Mouse (Mus musculus) left cerebral cortex, adult 11 months (tissue): ENCODE measurements around the gene Ttyh3.
A peak's percentile ranks its signal among the peaks of the same experiment; 100 is the strongest.
"Not testable (repeated sequence)": the region's sequence is repeated elsewhere in the genome, so short reads cannot be mapped to it uniquely, and the experiment has no call there.

Experiments used
- DNase-seq: peaks from one replicate; pipeline ENCODE4 v3.0.0; 2022; ENCODE audit warnings: low spot score

Ttyh3 gene

DNA sequence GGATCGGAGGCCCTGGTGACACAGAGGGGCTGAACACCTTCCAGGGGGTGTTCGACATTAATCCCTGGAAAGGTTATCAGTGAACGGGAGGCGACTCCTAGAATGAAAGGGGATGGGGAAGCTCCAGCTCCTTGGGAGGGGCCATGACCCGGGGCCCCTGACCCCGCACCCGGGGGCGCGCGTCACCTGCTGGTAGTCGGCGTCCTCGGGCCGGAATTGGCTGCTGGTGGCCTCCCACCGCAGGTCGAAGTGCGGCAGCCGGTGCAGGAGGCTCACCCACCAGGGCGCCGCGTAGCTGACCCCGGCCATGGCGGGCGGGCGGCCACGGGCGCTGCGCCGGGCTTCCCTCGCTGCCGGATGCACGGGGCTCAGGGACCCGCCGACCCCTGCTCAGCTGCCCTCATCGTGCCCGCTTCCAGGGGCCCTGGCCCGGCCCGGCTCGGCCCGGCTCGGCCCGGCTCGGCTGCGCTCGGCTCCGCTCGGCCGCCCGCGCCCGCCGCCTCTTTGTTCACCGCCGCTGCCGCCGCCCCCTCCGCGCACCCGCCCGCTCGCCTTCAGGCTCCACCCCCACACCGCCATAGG, at the start of gene Ttyh3:
Gene Ttyh3, minus strand, starts transcription at position 513 of the 582 bp plus-strand sequence.
- DNase-seq = no peak

DNA sequence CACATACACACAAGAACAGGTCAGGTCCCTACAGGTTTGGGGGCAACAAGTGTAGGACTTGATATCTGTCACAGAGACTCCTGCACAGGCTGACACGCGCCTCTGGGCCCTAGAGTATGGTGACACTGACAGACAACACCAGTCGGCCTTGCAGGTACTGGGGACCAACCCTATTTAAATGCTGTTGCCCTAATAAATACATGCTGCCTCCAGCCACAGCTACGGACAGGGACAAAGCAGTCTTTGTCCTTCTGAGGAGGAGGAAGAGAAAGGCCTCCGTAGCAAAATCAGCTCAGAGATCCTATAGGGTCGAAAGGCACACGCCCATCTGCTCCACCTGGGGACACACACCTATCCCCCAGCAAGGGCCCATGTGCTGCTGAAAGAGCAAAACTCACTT, 47.2 kb upstream of the Ttyh3 start:
- no peak for DNase-seq

DNA sequence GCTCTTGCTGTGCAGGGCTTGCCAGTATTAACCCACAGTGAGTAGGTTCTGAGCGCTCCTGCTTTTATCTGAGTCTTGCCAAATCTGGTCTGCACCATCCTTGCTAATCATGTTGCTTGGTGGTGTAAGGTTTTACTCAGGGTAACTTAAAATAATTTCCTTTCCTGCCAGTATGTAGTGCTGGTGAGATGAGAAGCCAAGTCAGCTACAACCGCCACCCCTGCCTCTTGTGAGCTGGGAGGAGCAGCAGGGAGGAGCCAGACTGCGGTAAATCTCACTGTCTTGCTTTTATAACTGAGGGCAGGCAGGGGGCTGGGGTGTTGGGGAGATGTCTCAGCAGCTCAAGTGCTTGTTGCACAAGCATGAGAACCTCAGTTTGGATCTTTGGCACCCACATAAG, 39.6 kb upstream of the Ttyh3 start:
- no peak for DNase-seq

DNA sequence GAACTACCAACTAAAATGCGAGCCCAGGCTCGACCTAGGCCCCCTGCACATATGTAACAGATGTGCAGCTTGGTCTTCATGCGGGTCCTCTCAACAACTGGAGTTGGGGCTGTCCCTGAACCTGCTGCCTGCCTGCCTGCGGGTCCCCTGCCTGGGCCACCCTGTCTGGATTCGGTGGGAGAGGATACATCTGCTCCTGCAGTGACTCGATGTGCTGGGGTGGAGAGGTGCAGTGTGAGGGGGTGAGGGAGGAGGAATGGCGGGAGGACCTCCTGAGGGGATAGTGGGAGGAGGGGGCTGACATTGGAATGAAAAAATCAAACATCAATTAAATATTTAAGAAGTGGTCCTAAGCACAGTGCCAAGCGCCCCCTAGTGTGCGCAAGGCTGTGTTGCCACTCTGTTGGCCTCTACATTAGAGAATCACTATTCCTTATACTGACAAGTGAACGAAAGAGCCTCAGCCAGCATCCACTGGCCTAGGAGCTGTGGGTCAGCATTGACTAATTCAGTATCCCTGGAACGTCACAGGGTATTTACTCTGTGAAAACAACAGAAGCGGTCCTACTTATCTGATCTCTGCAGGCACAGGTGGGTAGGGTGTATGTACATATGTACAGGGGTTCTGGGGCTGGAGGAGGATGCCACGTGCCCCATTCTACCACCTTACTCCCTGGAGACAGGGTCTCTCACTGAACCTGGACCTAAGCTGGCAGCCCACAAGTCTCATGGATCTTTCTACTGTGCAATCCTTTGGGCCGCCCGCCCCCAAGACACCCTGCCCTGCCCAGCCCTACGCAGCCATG, 35.7 kb upstream of the Ttyh3 start:
- no peak for DNase-seq

DNA sequence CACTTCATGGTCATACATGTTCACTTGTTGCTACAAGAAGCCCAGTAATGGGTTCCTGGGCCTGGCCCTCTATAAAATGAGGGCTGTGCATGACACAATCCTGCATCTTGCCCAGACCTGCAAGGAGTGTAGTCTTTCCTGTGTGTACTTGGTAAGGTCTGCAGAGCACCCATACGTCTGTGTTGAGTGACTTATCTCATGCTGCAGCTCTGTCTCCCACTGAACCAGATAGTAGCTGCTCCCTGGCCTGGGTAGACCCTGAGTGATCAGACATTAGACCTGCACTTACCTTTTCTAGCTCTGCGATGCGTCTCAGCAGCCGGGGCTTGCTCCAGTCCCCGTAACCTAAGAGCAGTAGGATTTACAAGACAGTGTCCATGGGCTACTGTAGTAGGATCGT, 33.3 kb upstream of the Ttyh3 start:
- DNase-seq = no peak

DNA sequence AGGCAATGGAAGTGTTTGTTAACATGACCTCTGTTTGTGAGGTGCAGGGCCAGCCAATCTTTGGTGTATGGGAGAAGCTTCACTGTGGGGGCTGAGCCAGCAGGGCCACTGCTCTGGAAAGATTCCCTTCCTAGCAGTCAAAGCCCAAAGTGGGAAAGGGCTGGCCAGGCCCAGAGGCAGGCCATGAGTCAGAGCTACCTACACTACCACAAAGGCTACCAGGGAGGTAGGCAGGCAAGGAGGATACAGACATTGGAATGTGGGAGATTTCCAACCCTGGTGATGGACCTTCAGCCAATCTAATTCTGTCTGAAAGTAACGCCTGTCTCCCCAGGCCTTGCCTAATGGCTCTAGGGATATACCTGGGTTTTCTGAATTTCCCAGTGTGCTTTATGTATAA, 32.1 kb upstream of the Ttyh3 start:
- DNase-seq = no peak

DNA sequence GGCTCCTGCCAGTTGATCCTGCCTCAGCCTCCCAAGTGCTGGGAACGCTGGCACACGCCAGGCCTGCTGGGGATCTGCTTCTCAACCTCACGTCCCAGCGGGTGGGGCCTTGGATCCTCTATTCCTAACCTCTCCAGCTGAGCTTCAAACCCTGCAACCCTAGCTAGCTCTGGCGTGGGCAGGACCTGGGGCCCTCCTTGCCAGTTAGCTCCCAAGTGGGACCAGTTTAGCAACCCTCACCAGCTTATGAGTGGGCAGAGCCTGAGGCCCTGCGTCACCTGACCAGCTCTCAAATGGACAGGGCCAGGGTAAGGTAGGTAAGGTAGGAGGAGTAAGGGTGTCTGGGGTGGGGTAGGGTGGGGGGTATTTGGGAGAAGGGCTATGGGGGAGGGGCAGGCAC, 31.2 kb upstream of the Ttyh3 start:
- no peak for DNase-seq

DNA sequence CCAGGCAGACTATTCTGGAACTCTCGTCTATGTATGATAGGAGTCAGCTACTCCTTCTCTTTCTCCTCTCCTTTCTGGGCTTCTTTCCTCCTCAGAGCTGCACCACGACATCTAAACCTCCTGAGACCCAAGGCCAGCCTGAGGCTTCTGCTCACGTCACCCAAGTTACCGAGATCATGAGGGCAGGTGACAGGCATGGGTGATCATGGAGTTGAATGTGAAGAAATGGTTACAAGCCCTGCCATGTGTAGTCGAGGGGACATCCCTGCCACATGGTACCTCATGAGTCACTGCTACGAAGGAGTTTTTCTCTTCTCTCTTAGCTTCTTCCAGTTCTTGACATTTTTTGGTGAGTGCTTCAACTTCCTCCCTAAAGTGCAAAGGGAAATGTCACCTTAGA, 28.3 kb upstream of the Ttyh3 start:
- no peak for DNase-seq

DNA sequence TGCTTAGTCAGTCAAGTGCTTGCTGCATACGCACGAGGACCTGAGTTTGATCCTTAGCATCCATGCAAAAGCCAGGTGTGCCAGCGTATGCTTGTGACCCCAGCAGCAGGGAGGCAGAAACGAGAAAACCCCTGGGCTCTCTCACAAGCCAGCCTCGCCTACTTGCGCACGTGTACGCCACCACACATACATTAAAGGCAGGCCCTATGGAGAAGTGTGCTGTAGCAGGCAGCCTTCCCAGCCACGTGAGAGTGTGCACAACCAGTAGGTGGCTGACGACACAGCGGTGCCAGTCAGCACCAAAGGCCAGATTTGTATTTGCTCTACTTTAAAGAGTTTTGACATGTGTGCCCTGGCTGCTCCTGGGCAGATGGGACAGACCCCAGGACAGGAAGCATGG, 26.8 kb upstream of the Ttyh3 start:
- no peak for DNase-seq

DNA sequence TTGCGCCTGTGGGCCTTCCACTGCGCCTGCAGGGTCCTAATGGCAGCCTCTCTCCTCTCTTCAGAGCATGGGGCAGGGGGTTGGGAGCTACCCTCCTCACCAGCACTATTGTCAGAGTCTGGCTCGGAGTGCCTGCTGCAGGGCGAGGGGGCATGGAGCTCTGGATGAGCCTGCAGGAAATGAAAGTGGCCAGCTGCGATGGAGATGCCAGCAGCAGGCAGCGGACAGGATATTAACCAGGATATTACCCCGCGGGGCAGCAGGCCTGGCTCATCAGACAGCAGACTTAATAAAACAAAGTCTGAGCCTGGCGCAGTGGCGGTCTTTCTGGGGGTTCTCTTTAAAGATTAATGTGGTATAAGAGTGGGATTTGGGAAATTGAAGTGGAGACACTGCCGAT, 26.2 kb upstream of the Ttyh3 start:
- DNase-seq = no peak

DNA sequence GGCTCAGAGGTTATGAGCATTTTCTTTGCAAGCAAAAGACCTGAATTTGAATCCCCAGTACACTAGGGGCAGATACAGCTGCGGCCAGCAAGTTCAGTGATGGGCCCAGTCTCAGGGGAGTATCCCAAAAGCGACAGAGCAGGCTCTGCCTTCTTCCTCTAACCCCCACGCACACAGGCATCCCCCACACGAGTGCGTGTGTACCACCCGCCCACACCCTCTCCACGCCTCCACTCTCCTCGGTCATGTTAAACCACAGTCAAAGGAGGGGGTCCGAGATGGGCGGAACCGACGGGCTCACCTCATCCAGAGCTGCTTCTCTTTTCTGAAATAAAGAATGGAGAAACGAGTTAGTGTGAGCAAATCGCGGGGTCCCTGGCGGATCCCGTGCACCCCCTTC, 25.2 kb upstream of the Ttyh3 start:
- no peak for DNase-seq

DNA sequence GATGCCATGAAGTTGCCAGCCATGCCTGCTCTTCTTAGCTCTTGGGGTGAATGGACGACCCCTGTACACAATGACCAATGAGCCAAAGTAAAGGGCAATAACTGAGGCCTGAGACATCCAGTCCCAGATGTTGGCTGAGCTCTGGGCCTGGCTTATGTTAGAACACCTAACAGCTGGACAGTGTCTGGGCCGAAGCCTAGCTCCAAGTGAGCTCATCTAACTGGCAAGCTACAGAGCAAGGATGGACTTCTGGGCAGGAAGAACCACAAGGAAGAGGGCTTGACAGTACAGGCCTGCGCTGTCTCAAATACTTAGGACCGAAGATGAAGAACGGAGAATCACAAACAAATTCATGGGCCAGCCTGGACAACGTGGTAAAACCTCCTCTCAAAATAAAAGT, 23.8 kb upstream of the Ttyh3 start:
- DNase-seq = not testable (repeated sequence)

DNA sequence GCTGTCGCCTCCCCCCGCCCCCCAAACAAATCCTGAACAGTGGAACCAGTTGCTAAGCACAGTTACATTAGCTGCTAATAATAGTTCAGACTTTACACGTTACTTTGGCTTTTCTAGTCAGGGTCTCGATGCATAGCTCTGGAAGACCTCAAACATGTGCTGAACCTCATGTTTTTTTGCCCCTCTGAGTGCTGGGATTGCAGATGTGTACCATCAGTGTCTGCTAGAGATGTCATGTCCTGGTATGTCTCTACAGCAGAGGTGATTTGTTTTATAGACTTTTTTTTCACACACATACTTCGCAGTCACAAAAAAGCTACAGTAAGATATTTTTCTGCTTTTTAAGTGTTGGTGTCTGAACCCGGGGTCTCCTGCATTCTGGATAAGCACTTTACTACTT, 23.3 kb upstream of the Ttyh3 start:
- no peak for DNase-seq

DNA sequence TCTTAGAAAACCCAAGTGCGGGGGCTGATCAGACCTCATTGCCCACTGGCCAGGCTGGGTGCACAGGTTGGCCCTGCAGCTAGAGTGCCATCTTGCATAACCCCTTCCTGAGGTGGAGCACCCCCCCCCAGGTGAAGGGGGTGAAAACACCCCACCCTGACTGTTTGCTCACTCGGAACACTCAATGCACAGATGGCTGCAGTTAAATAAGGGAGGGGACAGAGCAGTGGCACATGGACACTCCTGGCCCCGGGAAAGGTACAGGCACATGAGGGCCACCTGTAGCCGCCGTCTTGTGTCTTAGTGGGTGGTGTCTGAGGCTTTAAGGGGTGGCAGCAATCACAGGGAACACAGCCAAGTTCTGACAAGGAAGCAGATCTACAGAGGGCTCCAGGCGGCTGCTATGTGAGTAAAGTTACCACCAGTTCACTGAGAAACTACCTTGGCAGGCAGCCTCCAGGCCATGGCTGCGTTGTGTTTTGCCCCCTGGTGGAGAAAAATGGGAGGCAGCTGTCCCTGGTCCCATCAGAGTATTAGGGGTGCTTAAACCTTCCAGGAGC, 14.9 kb upstream of the Ttyh3 start:
- DNase-seq = no peak

DNA sequence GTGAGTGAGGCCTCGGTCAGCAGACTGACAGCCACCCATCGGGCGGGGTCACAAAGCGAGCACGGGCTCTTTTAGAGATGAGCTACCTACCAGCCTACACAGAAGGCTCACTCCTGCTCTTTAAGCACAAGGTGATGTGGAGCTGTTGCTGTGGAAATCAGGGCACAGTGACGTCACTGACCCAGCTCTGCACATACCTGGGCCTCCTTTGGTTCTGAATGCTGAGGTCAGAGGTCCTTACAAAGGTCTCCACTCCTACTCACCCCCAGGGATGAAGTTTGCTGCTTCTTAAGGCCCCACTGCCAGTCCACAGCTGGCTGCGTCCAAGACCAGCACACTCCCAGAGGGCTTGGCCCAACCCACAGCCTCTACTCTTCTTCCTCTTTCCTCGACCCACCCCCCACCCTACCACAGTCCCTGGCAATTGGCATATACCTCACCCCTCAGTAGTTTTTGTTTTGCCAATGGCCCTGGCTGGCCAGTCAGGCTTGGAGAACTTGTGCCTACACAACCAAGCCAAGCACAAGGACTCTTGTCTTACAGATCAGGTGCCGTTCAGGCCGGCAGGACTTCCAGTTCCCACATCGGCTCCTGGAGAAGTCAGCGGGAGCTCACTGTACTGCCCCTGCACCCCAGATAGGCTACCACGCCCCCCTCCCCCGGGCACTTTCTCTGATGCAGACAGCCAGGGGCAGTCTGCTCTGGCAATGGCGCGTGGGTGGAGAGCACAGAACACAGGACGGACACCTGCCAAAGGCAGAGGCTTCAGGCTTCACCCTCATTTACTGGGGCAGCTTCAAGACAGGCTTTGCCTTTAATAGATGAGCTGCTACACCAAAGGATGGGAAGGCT, 14.1 kb upstream of the Ttyh3 start:
- DNase-seq = no peak

DNA sequence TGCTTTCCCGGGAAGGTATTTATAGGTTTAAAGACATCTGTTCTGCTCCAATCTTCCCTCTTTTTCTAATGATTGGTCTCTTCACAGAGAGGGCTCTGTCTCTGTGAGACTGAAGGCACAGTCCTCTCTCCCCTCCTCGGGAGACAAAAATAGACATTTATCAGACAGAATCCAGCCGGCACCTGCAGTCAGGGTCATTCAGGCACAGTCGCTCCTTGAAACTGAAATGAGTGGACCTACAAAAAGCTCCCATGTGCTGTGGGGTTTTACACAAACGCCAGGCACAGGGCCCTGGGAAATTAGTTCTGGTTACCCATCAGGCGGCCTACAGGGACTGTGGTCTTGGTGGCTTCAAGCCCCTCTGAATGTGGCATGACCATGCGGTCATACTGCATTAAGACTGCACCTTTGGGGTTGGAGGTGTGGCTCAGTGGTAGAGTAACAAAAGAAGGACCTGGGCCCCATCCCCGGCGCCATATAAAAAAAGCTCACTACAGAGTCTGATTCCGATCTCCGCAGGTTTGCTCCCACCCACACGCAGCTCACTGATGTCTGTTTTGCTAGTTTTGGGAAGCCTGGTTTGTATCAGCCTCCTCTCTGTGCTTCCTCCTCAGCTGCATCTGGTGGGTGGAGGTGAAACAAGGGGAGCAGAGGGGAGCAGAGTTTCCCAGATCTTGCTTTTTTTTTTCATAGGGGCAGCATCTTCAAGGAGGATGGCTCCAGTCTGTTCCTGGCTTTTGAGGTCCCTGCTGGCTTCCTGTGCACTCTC, 13.2 kb upstream of the Ttyh3 start:
- DNase-seq = no peak

DNA sequence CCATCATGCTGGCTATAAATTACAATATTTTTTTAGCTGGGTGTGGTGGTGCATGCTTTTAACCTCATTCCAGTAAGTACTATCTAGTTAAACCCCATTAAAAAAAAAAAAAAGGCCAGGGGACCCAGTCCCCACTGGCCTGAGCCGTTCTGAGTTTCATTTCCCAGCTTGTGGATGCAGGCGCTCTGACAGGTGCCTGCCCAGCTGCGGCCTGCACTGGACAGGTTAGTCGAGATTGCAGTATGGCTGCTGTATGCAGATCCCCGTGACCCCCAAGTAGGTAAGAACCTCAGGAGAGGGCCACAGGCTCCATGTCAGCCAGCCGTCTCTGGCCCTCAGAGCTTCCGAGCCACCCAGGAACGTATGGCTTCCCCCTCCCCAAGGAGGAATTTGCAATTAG, 12.6 kb upstream of the Ttyh3 start:
- DNase-seq = no peak

DNA sequence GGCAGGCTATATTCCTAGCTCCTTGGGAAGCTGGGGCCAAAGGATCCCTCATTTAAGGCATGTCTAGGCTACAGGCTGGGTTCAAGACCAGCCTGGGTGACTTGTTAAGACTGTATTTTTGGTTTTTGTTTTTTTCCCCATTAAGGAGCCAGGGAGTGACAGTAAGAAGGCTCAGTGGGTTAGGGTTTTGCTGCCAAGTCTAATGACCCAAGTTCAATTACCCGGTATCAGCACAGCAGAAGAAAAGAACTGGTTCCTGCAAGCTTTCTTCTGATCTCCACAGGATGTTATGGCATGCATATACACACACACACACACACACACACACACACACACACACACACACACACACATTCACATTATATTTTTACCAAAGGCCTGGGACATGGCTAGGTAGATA, 11.6 kb upstream of the Ttyh3 start:
- no peak for DNase-seq

DNA sequence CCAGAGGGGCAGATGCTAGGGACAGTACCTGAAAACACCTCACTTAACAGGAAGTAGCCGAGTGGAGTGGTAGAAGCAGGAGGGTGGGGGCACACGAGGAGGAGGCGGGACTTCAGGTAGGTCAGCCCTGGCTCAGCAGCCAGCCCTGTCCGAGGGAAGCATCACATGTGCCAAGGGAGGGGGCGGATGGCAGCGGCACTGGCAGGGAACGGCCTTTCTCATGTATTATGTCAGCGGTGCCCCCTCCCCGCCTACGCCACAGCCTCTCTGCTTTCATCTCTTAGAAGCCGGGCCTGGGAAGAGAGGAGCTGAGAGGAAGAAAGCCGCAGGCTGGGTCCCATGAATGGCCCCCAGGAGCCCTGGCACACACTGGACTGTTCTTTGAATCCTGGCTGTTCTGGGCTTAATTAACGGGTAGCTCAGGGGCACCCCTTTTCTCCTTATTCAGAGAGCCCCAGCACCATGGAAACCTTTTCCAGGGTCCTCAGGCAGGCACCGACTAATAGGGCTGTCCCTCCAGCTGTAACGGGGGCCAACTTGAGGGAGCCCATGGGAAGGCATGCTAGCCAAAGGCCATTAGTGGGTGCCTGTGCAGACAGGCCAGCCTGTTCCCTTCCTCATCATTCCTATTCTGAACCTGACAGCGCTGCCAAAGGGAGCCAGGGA, 10.9 kb upstream of the Ttyh3 start:
- peak; percentile 74 for DNase-seq

DNA sequence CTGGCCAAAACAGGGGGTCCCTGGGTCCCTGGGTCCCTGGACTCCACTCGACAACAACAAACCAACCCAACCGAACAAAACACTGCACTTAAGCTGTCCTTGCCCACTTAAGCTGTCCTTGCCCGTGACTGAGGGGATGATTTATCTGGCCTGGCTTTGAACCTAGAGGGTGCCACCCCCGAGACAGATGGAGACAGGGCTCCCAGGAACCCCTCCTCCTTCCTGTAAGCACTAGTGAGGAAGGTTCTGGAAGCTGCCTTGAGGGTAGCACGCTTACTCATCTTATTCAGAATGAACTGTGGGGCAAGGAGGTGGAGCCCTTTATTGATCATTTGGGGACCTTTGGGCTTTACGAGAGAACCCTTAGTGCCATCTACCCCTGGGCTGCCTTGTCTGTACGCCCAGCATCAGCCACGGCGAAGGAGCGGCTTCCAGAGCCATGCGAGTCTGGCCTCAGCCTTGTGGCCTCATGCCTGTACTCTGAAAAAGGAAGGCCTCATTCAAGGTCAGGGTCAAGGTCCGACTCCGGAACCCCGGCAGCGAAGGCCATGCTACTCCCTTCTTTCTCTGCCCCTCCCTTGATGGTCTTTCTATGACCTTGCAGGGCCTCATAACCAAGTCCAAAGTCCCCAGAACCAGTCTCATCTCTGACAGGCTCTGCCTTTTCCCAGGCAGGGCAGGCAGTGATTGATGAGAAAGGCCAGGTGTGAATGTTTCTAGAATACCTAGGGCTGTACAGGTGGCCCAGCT, 5.4 kb upstream of the Ttyh3 start:
- no peak for DNase-seq

DNA sequence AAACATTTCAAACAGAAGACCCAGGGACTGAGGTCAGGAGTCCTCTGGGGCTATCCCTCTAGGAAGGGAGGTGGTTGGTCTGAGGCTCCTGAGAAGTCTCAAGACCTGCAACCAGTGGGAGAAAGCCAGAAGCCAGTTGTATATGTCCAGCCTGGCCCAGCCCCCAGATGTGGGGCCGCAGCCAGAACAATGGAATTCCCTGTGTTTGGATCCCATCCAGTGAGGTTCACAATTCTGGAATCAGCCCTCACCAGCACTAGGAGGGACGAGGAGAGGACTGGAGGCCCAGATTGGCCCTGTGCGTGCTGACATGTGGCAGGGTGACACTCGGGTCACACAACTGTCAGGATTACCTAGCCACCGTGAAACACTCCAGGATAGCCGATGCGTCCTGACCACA, 3.8 kb upstream of the Ttyh3 start:
- no peak for DNase-seq
